Mouse (Mus musculus): Measurements from ENCODE around the gene Tbc1d9. TPM values are rescaled to one million over a fixed set of nuclear protein-coding genes. Genes with fewer than 3 reads are reported as not detected.

Tbc1d9 gene
- polyA plus RNA-seq, 1 experiment from 2014 or later, result 0.41 TPM

- no peaks in the 10 kb centered on the region for H3K27me3 ChIP-seq (ENCODE audit: insufficient read depth, low read length)
- H3K27ac ChIP-seq (ENCODE audit: low read depth), result no peak overlapping the region
- TF ChIP-seq EP300 (IDR thresholded peaks at IDR 0.05; ENCODE audit: low read depth) (no peak), CTCF (IDR thresholded peaks at IDR 0.05; ENCODE audit: low read depth) (peak; percentile 95)
- H3K4me1 ChIP-seq (ENCODE audit: insufficient read depth), result no peaks in the 10 kb centered on the region
- H3K36me3 ChIP-seq (replicated peaks; ENCODE audit: insufficient read depth, low read length), result no peaks in the 10 kb centered on the region
- no peak overlapping the region for H3K4me3 ChIP-seq (ENCODE audit: low read depth, low read length)
- DNase-seq (peak; percentile 61), ATAC-seq (peak; percentile 82)
- no peak overlapping the region for H3K9ac ChIP-seq (replicated peaks)
- WGBS (ENCODE audit: insufficient replicate concordance), result 64% methylated on average over 16 of the region's 16 CpGs
- no peaks in the 10 kb centered on the region for H3K9me3 ChIP-seq (ENCODE audit: low read length)
- no peak overlapping the region for H3K4me2 ChIP-seq (ENCODE audit: low read depth, low read length)
Observed at GRCm38 (mm10) chr8:83260418-83261215, 95.5 kb downstream of the Tbc1d9 start.

- TF ChIP-seq CTCF (IDR thresholded peaks at IDR 0.05; ENCODE audit: low read depth), result no peak
- Histone ChIP-seq H3K4me2 (ENCODE audit: low read depth, low read length) (no peak overlapping the region), H3K4me3 (ENCODE audit: low read depth, low read length) (no peak overlapping the region), H3K36me3 (replicated peaks; ENCODE audit: insufficient read depth, low read length) (no peaks in the 10 kb centered on the region), H3K27ac (ENCODE audit: low read depth) (no peak overlapping the region), H3K27me3 (ENCODE audit: insufficient read depth, low read length) (no peaks in the 10 kb centered on the region), H3K9ac (replicated peaks) (no peak overlapping the region), H3K9me3 (ENCODE audit: low read length) (no peaks in the 10 kb centered on the region), H3K4me1 (ENCODE audit: insufficient read depth) (no peaks in the 10 kb centered on the region)
- ATAC-seq (no peak), DNase-seq (no peak)
- WGBS (ENCODE audit: insufficient replicate concordance), result 88% methylated on average over 14 of the region's 14 CpGs
Observed at GRCm38 (mm10) chr8:83271172-83271571, 106.0 kb downstream of the Tbc1d9 start.

GRCm38 (mm10) chr8:83272464-83272863 is 107.3 kb downstream of the Tbc1d9 start:
- Histone ChIP-seq H3K4me1 (ENCODE audit: insufficient read depth) (no peaks in the 10 kb centered on the region), H3K4me2 (ENCODE audit: low read depth, low read length) (no peak overlapping the region), H3K4me3 (ENCODE audit: low read depth, low read length) (no peak overlapping the region), H3K27me3 (ENCODE audit: insufficient read depth, low read length) (no peaks in the 10 kb centered on the region), H3K9ac (replicated peaks) (no peak overlapping the region), H3K9me3 (ENCODE audit: low read length) (no peaks in the 10 kb centered on the region), H3K27ac (ENCODE audit: low read depth) (no peak overlapping the region), H3K36me3 (replicated peaks; ENCODE audit: insufficient read depth, low read length) (no peaks in the 10 kb centered on the region)
- 77% methylated on average over 10 of the region's 10 CpGs for WGBS (ENCODE audit: insufficient replicate concordance)
- TF ChIP-seq EP300 (IDR thresholded peaks at IDR 0.05; ENCODE audit: low read depth) (no peak), CTCF (IDR thresholded peaks at IDR 0.05; ENCODE audit: low read depth) (no peak)
- ATAC-seq, result no peak
- DNase-seq, result no peak

- no peak for ATAC-seq
- Histone ChIP-seq H3K9ac (replicated peaks) (no peak overlapping the region), H3K4me2 (ENCODE audit: low read depth, low read length) (no peak overlapping the region), H3K36me3 (replicated peaks; ENCODE audit: insufficient read depth, low read length) (no peaks in the 10 kb centered on the region), H3K27ac (ENCODE audit: low read depth) (no peak overlapping the region), H3K4me1 (ENCODE audit: insufficient read depth) (no peaks in the 10 kb centered on the region), H3K9me3 (ENCODE audit: low read length) (no peaks in the 10 kb centered on the region), H3K4me3 (ENCODE audit: low read depth, low read length) (no peak overlapping the region), H3K27me3 (ENCODE audit: insufficient read depth, low read length) (no peaks in the 10 kb centered on the region)
- 60% methylated on average over 11 of the region's 11 CpGs for WGBS (ENCODE audit: insufficient replicate concordance)
- no peak for DNase-seq
- TF ChIP-seq EP300 (IDR thresholded peaks at IDR 0.05; ENCODE audit: low read depth), result no peak
- TF ChIP-seq CTCF (IDR thresholded peaks at IDR 0.05; ENCODE audit: low read depth), result no peak
Observed at GRCm38 (mm10) chr8:83274470-83274869, 109.3 kb downstream of the Tbc1d9 start.

GRCm38 (mm10) chr8:83278431-83278830 is 113.3 kb downstream of the Tbc1d9 start:
- H3K9ac ChIP-seq (replicated peaks), result no peak overlapping the region
- no peak overlapping the region for H3K27ac ChIP-seq (ENCODE audit: low read depth)
- no peaks in the 10 kb centered on the region for H3K27me3 ChIP-seq (ENCODE audit: insufficient read depth, low read length)
- no peak for TF ChIP-seq EP300 (IDR thresholded peaks at IDR 0.05; ENCODE audit: low read depth)
- DNase-seq (no peak), ATAC-seq (no peak)
- H3K9me3 ChIP-seq (ENCODE audit: low read length), result no peaks in the 10 kb centered on the region
- WGBS (ENCODE audit: insufficient replicate concordance), result 71% methylated on average over 6 of the region's 6 CpGs
- no peaks in the 10 kb centered on the region for H3K36me3 ChIP-seq (replicated peaks; ENCODE audit: insufficient read depth, low read length)
- H3K4me2 ChIP-seq (ENCODE audit: low read depth, low read length), result no peak overlapping the region
- H3K4me3 ChIP-seq (ENCODE audit: low read depth, low read length), result no peak overlapping the region
- H3K4me1 ChIP-seq (ENCODE audit: insufficient read depth), result no peaks in the 10 kb centered on the region

- TF ChIP-seq CTCF (IDR thresholded peaks at IDR 0.05; ENCODE audit: low read depth) (no peak), EP300 (IDR thresholded peaks at IDR 0.05; ENCODE audit: low read depth) (no peak)
- H3K27ac ChIP-seq (ENCODE audit: low read depth), result no peak overlapping the region
- no peak overlapping the region for H3K4me3 ChIP-seq (ENCODE audit: low read depth, low read length)
- H3K27me3 ChIP-seq (ENCODE audit: insufficient read depth, low read length), result peaks cover 13% of the 10 kb centered on the region
- H3K9ac ChIP-seq (replicated peaks), result no peak overlapping the region
- H3K36me3 ChIP-seq (replicated peaks; ENCODE audit: insufficient read depth, low read length), result no peaks in the 10 kb centered on the region
- 74% methylated on average over 8 of the region's 8 CpGs for WGBS (ENCODE audit: insufficient replicate concordance)
- DNase-seq (no peak), ATAC-seq (no peak)
- no peaks in the 10 kb centered on the region for H3K4me1 ChIP-seq (ENCODE audit: insufficient read depth)
- no peak overlapping the region for H3K4me2 ChIP-seq (ENCODE audit: low read depth, low read length)
- no peaks in the 10 kb centered on the region for H3K9me3 ChIP-seq (ENCODE audit: low read length)
Observed at GRCm38 (mm10) chr8:83285391-83285790, 120.2 kb downstream of the Tbc1d9 start.
